Mouse (Mus musculus): ENCODE measurements around the gene Skap2. TPM values are rescaled to one million over a fixed set of nuclear protein-coding genes. Genes with fewer than 3 reads are reported as not detected.

Skap2 gene
- polyA plus RNA-seq, 1 experiment from 2014 or later: 30.9 TPM

DNA sequence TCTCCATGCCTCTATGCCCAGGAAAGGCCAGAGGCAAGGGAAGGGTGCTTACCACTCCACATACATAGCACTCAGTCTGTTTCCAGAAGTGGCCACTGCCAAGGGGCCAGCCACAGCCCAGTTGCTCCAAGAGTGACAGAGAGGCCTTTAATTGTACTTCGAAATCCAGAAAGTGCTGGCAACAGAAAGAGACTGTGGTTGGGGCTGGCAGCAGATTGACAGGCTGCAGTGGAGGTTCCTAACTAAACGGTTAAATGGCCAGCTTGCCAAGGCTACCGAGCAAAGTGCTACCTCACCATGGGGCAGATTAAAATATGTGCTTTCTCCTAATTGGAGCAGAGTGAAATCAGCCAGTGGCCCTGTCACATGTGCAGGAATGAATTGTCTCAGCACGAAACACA is 186.7 kb downstream of the Skap2 start:
- H3K4me3 ChIP-seq (ENCODE audit: low read depth, low read length): no peak overlapping the region
- no peak for DNase-seq (ENCODE audit: low spot score)
- WGBS: 47% methylated on average over 4 of the region's 4 CpGs
- no peak for ATAC-seq (ENCODE audit: low FRiP score)
- H3K27me3 ChIP-seq (ENCODE audit: control insufficient read depth, insufficient read depth, low read length): no peaks in the 10 kb centered on the region
- no peaks in the 10 kb centered on the region for H3K36me3 ChIP-seq (ENCODE audit: control insufficient read depth, insufficient read depth, low read length)
- H3K4me2 ChIP-seq (replicated peaks; ENCODE audit: low read depth, low read length): no peak overlapping the region
- no peaks in the 10 kb centered on the region for H3K9me3 ChIP-seq (ENCODE audit: control insufficient read depth, low read length)
- no peak overlapping the region for H3K27ac ChIP-seq (ENCODE audit: low read depth, low read length)
- H3K4me1 ChIP-seq (replicated peaks; ENCODE audit: control insufficient read depth, insufficient read depth, low read length): no peaks in the 10 kb centered on the region
- no peak overlapping the region for H3K9ac ChIP-seq (ENCODE audit: low read depth, low read length)

DNA sequence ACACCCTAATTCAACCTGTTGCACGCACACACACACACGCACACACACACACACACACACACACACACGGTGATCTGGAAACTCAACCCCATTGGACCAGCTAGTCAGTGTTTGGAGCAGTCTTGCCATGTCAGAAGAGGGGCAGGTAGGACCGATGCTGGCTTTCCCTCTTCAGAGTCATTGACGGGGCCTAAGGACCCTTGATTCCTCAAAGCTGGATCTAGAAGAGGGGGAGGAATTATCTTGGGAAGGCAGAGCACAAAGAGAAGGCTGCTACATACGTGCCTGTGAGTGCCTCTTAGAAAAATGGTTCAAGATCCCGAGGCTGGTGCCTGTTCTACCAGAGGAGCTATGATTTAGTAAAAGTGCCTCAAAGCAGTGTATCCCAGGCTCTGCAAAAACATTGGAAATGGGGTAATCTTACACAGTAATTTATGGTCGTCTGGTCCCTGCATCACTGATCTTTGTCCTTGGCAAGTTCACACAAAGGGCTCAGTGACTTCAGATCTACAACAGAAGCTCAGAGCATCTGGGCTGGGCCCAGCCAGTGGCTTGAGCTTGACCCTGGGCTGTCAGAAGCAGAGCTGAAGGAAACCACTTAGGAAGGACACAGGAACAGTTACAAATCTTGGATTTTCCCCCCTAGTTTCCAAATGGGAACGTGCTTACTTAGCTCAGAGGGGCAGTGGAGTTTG is 188.1 kb downstream of the Skap2 start:
- ATAC-seq (ENCODE audit: low FRiP score): no peak
- Histone ChIP-seq H3K36me3 (ENCODE audit: control insufficient read depth, insufficient read depth, low read length) (no peaks in the 10 kb centered on the region), H3K9me3 (ENCODE audit: control insufficient read depth, low read length) (no peaks in the 10 kb centered on the region), H3K4me1 (replicated peaks; ENCODE audit: control insufficient read depth, insufficient read depth, low read length) (no peaks in the 10 kb centered on the region), H3K4me3 (ENCODE audit: low read depth, low read length) (no peak overlapping the region), H3K9ac (ENCODE audit: low read depth, low read length) (no peak overlapping the region), H3K27ac (ENCODE audit: low read depth, low read length) (no peak overlapping the region), H3K27me3 (ENCODE audit: control insufficient read depth, insufficient read depth, low read length) (no peaks in the 10 kb centered on the region), H3K4me2 (replicated peaks; ENCODE audit: low read depth, low read length) (no peak overlapping the region)
- no peak for DNase-seq (ENCODE audit: low spot score)
- 83% methylated on average over 9 of the region's 9 CpGs for WGBS

DNA sequence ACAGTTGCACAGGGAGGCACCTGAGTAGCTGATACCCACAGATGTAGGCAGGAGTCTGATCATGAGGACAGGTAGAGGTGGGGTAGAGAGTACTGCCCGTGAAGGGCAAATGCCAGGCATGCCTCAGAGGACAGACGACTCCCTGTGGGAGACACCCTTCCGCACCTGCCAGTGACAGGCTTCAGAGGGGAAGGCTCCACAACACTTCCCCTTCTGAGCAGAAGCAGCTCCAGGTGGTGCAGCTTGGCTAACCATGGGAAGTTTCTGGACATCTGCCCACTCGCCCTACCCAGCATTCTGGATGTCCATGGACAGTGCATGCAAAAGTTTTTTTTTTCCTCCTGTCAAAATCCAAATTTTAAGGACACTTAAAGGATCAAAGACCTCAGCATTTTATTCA is 190.3 kb downstream of the Skap2 start:
- Histone ChIP-seq H3K4me2 (replicated peaks; ENCODE audit: low read depth, low read length) (no peak overlapping the region), H3K9ac (ENCODE audit: low read depth, low read length) (no peak overlapping the region), H3K9me3 (ENCODE audit: control insufficient read depth, low read length) (no peaks in the 10 kb centered on the region), H3K27me3 (ENCODE audit: control insufficient read depth, insufficient read depth, low read length) (no peaks in the 10 kb centered on the region), H3K27ac (ENCODE audit: low read depth, low read length) (no peak overlapping the region), H3K4me1 (replicated peaks; ENCODE audit: control insufficient read depth, insufficient read depth, low read length) (no peaks in the 10 kb centered on the region), H3K36me3 (ENCODE audit: control insufficient read depth, insufficient read depth, low read length) (no peaks in the 10 kb centered on the region), H3K4me3 (ENCODE audit: low read depth, low read length) (no peak overlapping the region)
- ATAC-seq (ENCODE audit: low FRiP score) (no peak), DNase-seq (ENCODE audit: low spot score) (no peak)
- WGBS: 76% methylated on average over 4 of the region's 4 CpGs

DNA sequence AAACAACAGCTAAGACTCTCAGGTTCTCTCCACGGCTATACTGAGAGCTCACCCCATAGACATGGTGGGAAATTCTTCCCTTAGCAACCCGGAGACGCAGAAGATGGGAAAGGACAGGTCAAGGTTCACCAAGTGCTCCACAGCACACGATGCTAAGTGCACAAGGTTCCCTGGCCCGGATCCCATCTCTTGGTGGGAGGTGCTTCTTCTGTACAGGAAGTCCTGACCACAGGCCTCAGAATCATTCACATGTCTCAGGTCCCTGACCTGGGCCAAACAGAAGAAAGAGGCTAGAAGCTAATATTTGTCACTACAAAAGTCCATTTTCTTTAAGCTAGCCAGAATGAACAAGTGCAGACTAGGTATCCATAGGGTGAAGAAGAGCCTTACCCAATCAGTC is 191.5 kb downstream of the Skap2 start:
- H3K4me2 ChIP-seq (replicated peaks; ENCODE audit: low read depth, low read length): no peak overlapping the region
- WGBS: 89% methylated on average over 5 of the region's 5 CpGs
- H3K4me1 ChIP-seq (replicated peaks; ENCODE audit: control insufficient read depth, insufficient read depth, low read length): no peaks in the 10 kb centered on the region
- no peaks in the 10 kb centered on the region for H3K27me3 ChIP-seq (ENCODE audit: control insufficient read depth, insufficient read depth, low read length)
- DNase-seq (ENCODE audit: low spot score): no peak
- no peaks in the 10 kb centered on the region for H3K36me3 ChIP-seq (ENCODE audit: control insufficient read depth, insufficient read depth, low read length)
- no peak overlapping the region for H3K4me3 ChIP-seq (ENCODE audit: low read depth, low read length)
- H3K27ac ChIP-seq (ENCODE audit: low read depth, low read length): no peak overlapping the region
- no peak overlapping the region for H3K9ac ChIP-seq (ENCODE audit: low read depth, low read length)
- ATAC-seq (ENCODE audit: low FRiP score): no peak
- no peaks in the 10 kb centered on the region for H3K9me3 ChIP-seq (ENCODE audit: control insufficient read depth, low read length)

DNA sequence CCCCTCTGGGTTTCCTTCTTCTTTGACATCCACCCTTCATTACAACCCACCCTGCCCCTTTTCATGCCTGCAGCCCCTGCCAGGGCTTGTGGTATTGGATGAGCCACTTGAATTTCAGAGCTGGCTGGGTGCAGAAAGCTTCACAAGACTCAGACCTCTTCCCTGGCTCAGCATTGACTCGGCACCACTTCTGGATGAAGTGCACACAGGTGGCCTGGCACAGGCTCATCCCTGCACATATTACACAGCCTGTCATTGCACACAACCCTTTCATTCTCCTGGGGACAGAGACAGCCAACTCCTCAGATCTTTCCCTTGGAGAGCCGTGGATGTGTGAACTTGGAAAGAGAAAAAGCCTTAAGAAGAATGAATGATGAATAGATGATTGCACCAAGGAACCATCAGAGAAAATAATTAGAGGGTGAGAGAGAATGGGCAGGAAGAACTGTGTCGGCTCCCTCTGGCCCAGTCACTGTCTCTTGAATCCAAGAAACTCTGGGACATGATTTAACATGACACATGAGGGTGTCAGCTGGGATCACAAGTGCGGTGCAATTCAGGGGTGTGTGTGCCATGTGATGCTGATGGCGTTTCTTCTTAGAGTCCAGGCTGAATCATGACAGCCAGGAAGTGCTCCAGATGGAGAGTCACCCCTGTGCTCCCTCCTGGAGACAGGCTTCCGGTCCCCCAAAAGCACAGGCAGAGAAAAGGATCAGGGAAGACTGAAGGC is 195.3 kb downstream of the Skap2 start:
- Histone ChIP-seq H3K4me1 (replicated peaks; ENCODE audit: control insufficient read depth, insufficient read depth, low read length) (no peaks in the 10 kb centered on the region), H3K9ac (ENCODE audit: low read depth, low read length) (no peak overlapping the region), H3K36me3 (ENCODE audit: control insufficient read depth, insufficient read depth, low read length) (no peaks in the 10 kb centered on the region), H3K9me3 (ENCODE audit: control insufficient read depth, low read length) (no peaks in the 10 kb centered on the region), H3K4me3 (ENCODE audit: low read depth, low read length) (no peak overlapping the region), H3K27me3 (ENCODE audit: control insufficient read depth, insufficient read depth, low read length) (no peaks in the 10 kb centered on the region), H3K4me2 (replicated peaks; ENCODE audit: low read depth, low read length) (no peak overlapping the region), H3K27ac (ENCODE audit: low read depth, low read length) (no peak overlapping the region)
- 86% methylated on average over 6 of the region's 6 CpGs for WGBS
- ATAC-seq (ENCODE audit: low FRiP score): no peak
- no peak for DNase-seq (ENCODE audit: low spot score)

DNA sequence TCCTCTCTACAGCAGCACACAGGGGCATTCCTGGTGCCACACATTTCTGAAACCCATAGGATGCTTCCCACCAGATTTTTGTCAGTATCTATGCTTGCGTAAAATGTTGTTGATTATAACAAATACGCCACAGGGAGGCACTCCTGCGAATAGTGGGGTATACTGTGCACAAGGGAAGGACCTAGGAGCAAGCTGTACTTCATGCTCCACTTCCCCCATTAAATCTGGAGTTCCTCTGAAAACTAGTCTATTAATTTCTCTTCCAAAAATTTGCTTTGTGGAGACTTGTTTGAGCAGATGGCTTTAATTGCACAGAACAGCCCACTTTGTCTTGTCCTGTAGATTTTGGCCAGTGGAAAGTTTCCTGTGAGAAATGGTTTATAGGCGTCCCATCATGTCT is 201.4 kb downstream of the Skap2 start:
- no peaks in the 10 kb centered on the region for H3K27me3 ChIP-seq (ENCODE audit: control insufficient read depth, insufficient read depth, low read length)
- DNase-seq (ENCODE audit: low spot score): no peak
- no peak overlapping the region for H3K4me2 ChIP-seq (replicated peaks; ENCODE audit: low read depth, low read length)
- WGBS: 86% methylated on average over 4 of the region's 4 CpGs
- no peaks in the 10 kb centered on the region for H3K36me3 ChIP-seq (ENCODE audit: control insufficient read depth, insufficient read depth, low read length)
- no peak overlapping the region for H3K9ac ChIP-seq (ENCODE audit: low read depth, low read length)
- H3K4me1 ChIP-seq (replicated peaks; ENCODE audit: control insufficient read depth, insufficient read depth, low read length): no peaks in the 10 kb centered on the region
- ATAC-seq (ENCODE audit: low FRiP score): no peak
- H3K9me3 ChIP-seq (ENCODE audit: control insufficient read depth, low read length): no peaks in the 10 kb centered on the region
- no peak overlapping the region for H3K4me3 ChIP-seq (ENCODE audit: low read depth, low read length)
- H3K27ac ChIP-seq (ENCODE audit: low read depth, low read length): no peak overlapping the region

DNA sequence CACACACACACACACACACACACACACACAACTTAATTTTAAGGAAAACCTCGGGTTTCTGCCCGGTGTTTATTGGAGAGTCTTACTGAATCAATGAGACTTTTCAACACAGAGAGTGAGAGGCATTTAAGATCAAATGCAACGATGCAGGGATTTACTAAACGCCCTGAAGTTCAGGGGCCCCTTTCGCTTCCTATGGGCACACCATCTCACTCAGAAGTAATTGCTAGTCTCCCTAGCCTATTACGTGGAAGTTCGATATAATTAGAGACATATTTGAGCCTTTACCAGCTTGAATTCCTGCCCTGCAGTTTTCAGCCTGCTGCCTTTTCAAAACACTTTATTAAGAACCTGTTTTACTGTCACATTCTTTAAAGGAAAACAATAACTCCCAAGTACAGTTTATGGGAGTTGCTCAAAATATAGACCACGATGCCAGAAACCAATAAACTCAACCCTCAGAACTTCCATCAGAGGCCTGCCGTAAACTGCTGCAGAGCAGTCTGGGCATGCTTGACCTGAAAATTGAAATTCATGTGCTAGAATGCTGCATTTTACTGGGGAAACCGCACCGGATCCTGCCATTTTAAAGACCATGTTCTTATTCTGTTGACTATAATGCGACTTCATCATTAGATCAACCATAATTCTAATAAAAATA is 203.1 kb downstream of the Skap2 start:
- 85% methylated on average over 12 of the region's 12 CpGs for WGBS
- ATAC-seq (ENCODE audit: low FRiP score) (no peak), DNase-seq (ENCODE audit: low spot score) (no peak)
- no peaks in the 10 kb centered on the region for H3K4me1 ChIP-seq (replicated peaks; ENCODE audit: control insufficient read depth, insufficient read depth, low read length)
- no peak overlapping the region for H3K4me2 ChIP-seq (replicated peaks; ENCODE audit: low read depth, low read length)
- no peaks in the 10 kb centered on the region for H3K36me3 ChIP-seq (ENCODE audit: control insufficient read depth, insufficient read depth, low read length)
- no peak overlapping the region for H3K4me3 ChIP-seq (ENCODE audit: low read depth, low read length)
- no peak overlapping the region for H3K27ac ChIP-seq (ENCODE audit: low read depth, low read length)
- no peak overlapping the region for H3K9ac ChIP-seq (ENCODE audit: low read depth, low read length)
- no peaks in the 10 kb centered on the region for H3K9me3 ChIP-seq (ENCODE audit: control insufficient read depth, low read length)
- H3K27me3 ChIP-seq (ENCODE audit: control insufficient read depth, insufficient read depth, low read length): no peaks in the 10 kb centered on the region

DNA sequence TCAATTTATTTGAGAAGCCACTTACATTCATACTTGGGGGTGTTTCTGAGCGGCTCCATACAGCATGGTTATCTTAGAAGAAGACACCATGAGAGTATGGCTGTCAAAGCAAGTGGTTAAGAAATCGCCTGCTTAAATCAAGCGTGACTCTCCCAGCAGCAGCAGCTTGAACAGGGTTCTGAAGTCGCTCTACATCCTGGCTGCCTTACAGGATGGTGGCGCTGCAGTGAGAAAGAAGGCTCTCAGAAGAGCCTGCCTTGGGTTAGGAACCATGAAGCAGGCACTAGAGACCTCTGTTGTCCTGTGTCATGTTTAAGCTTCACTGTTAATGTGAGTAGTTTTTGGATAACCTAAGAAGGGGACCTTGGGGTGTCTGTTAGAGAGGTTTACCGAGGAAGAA is 204.3 kb downstream of the Skap2 start:
- WGBS: 62% methylated on average over 6 of the region's 6 CpGs
- H3K4me2 ChIP-seq (replicated peaks; ENCODE audit: low read depth, low read length): no peak overlapping the region
- no peaks in the 10 kb centered on the region for H3K36me3 ChIP-seq (ENCODE audit: control insufficient read depth, insufficient read depth, low read length)
- H3K27me3 ChIP-seq (ENCODE audit: control insufficient read depth, insufficient read depth, low read length): no peaks in the 10 kb centered on the region
- H3K4me3 ChIP-seq (ENCODE audit: low read depth, low read length): no peak overlapping the region
- no peaks in the 10 kb centered on the region for H3K9me3 ChIP-seq (ENCODE audit: control insufficient read depth, low read length)
- H3K9ac ChIP-seq (ENCODE audit: low read depth, low read length): no peak overlapping the region
- no peak for DNase-seq (ENCODE audit: low spot score)
- no peaks in the 10 kb centered on the region for H3K4me1 ChIP-seq (replicated peaks; ENCODE audit: control insufficient read depth, insufficient read depth, low read length)
- H3K27ac ChIP-seq (ENCODE audit: low read depth, low read length): no peak overlapping the region
- no peak for ATAC-seq (ENCODE audit: low FRiP score)
